Mouse (Mus musculus): Measurements from ENCODE around the gene Gprin2.

DNA sequence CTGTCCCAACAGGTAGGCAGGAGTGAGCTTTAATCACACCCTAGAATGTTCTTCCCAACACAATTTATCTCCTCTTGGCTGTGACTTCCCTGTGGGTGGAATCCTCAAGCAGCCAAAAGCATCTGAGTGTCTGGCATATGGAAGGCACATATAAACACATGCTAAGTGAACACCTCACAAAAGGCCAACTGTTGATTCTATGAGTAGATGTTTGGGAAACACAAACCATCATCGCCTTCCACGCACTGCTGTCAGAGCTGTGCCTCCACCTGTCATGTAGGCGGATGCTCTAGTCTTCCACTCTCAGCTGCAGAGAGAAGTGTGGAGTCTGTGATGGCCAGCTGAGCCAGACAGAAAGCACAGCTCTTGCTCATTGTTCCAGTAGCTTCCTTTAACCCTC, 22.1 kb downstream of the Gprin2 start:
- TF ChIP-seq CTCF (IDR thresholded peaks at IDR 0.05; ENCODE audit: extremely low read depth, insufficient read length, insufficient replicate concordance, low read depth, low read length) (no peak), POLR2A (IDR thresholded peaks at IDR 0.05; ENCODE audit: low read depth, low read length) (no peak)

All from small intestine, adult 2 months (tissue).